Mouse (Mus musculus): Measurements from ENCODE around the gene Gng5. TPM values are rescaled to one million over a fixed set of nuclear protein-coding genes. Genes with fewer than 3 reads are reported as not detected.

Gene Gng5
- total and polyA plus RNA-seq, 3 experiments = 186 to 2,226 (median 266) TPM

DNA sequence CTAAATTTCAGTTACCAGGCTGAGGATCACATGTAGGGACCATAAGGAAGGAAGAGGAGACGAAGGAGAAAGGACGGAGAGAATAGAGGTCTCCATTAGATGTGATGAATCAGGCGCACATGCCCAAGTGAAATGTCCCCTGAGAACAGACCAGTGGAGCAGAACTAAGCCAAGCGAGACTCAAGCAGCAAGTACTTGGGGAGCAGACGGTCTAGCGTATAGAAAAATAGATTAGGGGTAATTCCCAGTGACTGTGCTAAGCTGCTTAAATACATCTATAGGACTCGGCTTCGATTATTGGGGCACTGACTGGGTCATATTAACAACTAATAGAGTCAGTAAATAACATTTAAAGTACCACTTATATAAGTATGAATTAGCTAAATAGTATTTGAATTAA lies 4.7 kb upstream of the Gng5 start:
- DNase-seq (ENCODE audit: low read depth, low spot score) = no peak
- peaks cover 2 to 5% of the 10 kb centered on the region in 2 experiments; a peak in 3 of 4 replicates for H3K4me1 ChIP-seq (ENCODE audit: control insufficient read depth in 1 of 2, insufficient read depth in 2 of 2, low read length in 2 of 2)
- H3K9me3 ChIP-seq (replicated peaks; ENCODE audit: insufficient read depth, low read length) = no peaks in the 10 kb centered on the region
- H3K9ac ChIP-seq (ENCODE audit: control insufficient read depth, low read depth, low read length, poor library complexity, severe bottlenecking) = no peak overlapping the region
- peaks cover 0 to 5% of the 10 kb centered on the region in 2 experiments; a peak in 2 of 4 replicates for H3K36me3 ChIP-seq (ENCODE audit: control insufficient read depth in 1 of 2, insufficient read depth in 2 of 2, low read length in 2 of 2)
- H3K79me2 ChIP-seq (ENCODE audit: control insufficient read depth, insufficient read depth, low read length, poor library complexity) = peaks cover 9% of the 10 kb centered on the region
- no peaks in the 10 kb centered on the region for H3K27me3 ChIP-seq (ENCODE audit: control insufficient read depth in 1 of 2, insufficient read depth in 2 of 2, low read length in 2 of 2)
- no peak overlapping the region for H3K4me3 ChIP-seq (ENCODE audit: control insufficient read depth in 1 of 2, insufficient read depth in 1 of 2, low read depth in 2 of 2, low read length in 2 of 2)
- no peak overlapping the region for H3K27ac ChIP-seq (ENCODE audit: control insufficient read depth, low read depth, low read length)
- TF ChIP-seq MYB (IDR thresholded peaks at IDR 0.05; ENCODE audit: low read depth, low read length) (no peak), POLR2AphosphoS2 (IDR thresholded peaks at IDR 0.05; ENCODE audit: low read length) (no peak), ZNF384 (IDR thresholded peaks at IDR 0.05; ENCODE audit: low read depth, low read length) (no peak)

DNA sequence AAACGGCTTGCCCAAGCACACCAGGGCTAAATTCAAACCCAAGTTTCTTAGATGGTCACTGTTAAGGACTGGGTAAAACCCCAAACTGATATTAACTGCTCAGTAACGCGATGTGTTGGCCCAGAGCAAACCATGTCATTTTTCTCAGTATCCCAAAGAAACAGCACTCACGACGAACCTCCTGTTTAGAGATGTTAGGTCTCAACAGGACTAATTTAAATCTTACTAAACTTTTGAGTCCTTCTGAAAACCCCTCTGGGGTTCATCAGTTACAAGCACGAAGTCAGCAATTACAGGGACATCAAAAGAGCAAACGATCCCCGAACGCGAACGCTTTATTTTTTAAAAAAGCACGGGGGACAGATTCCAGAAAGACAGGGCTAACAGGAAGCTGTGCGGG lies 618 bp upstream of the Gng5 start:
- no peak for TF ChIP-seq TCF12 (IDR thresholded peaks at IDR 0.05; ENCODE audit: low read depth, low read length)
- TF ChIP-seq TBP (IDR thresholded peaks at IDR 0.05; ENCODE audit: low read depth, low read length) = no peak; the same call in 1 of the 2 replicates
- peak; percentile 81 for TF ChIP-seq CHD1 (IDR thresholded peaks at IDR 0.05; ENCODE audit: low read depth, low read length)
- peak overlapping the region; percentile 65 to 87 for H3K4me3 ChIP-seq (ENCODE audit: control insufficient read depth in 1 of 2, insufficient read depth in 1 of 2, low read depth in 2 of 2, low read length in 2 of 2)
- H3K36me3 ChIP-seq (ENCODE audit: control insufficient read depth in 1 of 2, insufficient read depth in 2 of 2, low read length in 2 of 2) = peaks cover 11 to 28% of the 10 kb centered on the region in 2 experiments
- peak overlapping the region; percentile 90 for H3K27ac ChIP-seq (ENCODE audit: control insufficient read depth, low read depth, low read length)
- H3K4me1 ChIP-seq (ENCODE audit: control insufficient read depth in 1 of 2, insufficient read depth in 2 of 2, low read length in 2 of 2) = peaks cover 2 to 13% of the 10 kb centered on the region in 2 experiments
- DNase-seq (ENCODE audit: low read depth, low spot score) = peak; percentile 63
- peak overlapping the region; percentile 89 for H3K9ac ChIP-seq (ENCODE audit: control insufficient read depth, low read depth, low read length, poor library complexity, severe bottlenecking)
- no peaks in the 10 kb centered on the region for H3K9me3 ChIP-seq (replicated peaks; ENCODE audit: insufficient read depth, low read length)
- H3K27me3 ChIP-seq (ENCODE audit: control insufficient read depth in 1 of 2, insufficient read depth in 2 of 2, low read length in 2 of 2) = no peaks in the 10 kb centered on the region
- peaks cover 44% of the 10 kb centered on the region for H3K79me2 ChIP-seq (ENCODE audit: control insufficient read depth, insufficient read depth, low read length, poor library complexity)

DNA sequence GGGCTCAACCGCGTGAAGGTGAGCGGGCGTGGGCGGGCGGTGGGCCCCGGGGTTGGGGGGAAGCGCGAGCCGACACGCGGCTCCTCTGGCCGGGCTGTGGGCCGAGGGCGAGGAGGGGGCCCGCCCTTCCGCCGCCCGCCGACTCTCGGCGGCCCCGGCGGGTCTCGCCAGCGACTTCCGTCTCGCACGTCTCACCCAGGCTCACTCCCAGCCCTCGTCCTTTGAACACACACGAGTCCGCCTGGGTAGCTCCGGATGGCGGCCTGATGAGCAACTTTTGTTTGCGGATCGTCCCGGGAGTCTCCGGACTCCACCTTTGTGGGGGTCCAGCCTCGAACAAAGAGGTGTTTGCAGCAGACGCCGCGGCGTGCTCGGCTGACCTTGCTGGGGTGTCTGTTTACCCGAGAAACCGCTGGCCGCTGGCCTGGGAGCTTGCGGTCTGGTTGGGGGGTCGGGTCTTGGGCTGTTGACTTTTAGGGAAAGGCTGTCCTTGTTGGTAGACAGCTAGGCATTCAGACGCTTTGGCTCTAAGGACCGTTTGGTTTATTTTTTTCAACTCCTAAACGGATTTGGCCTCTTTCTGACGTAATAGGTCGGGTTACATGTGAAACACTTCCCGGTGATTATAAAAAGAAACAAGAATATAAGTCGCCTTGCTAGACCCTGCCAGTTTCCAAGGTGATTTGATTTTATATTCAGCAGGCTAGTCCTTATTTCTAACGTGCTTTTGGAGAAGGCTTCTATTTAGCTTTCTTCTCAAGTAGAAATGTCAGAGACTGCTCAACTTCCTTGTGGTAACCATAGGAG lies 599 bp downstream of the Gng5 start:
- TF ChIP-seq RCOR1 (IDR thresholded peaks at IDR 0.05; ENCODE audit: low read depth, low read length) = no peak
- TF ChIP-seq ELF1 (IDR thresholded peaks at IDR 0.05; ENCODE audit: low read depth, low read length) = no peak
- TF ChIP-seq POLR2A (IDR thresholded peaks at IDR 0.05; ENCODE audit: control insufficient read depth in 1 of 2, insufficient read depth in 1 of 2, low read depth in 1 of 2, low read length in 2 of 2, poor library complexity in 1 of 2) = no peak; a peak in 1 of 4 replicates
- TF ChIP-seq MXI1 (IDR thresholded peaks at IDR 0.05; ENCODE audit: low read depth, low read length) = peak; percentile 69; the same call in 1 of the 2 replicates
- TF ChIP-seq ZNF384 (IDR thresholded peaks at IDR 0.05; ENCODE audit: low read depth, low read length) = no peak
- TF ChIP-seq SIN3A (IDR thresholded peaks at IDR 0.05; ENCODE audit: low read length) = peak; percentile 81
- TF ChIP-seq BHLHE40 (IDR thresholded peaks at IDR 0.05; ENCODE audit: borderline replicate concordance, low read depth, low read length) = 0 out of 2 replicates have a peak, but pooled peaks have one; percentile 7
- peak; percentile 59 for TF ChIP-seq HCFC1 (IDR thresholded peaks at IDR 0.05; ENCODE audit: low read depth, low read length)
- no peak for TF ChIP-seq SMC3 (IDR thresholded peaks at IDR 0.05; ENCODE audit: low read depth, low read length)
- H3K79me2 ChIP-seq (ENCODE audit: control insufficient read depth, insufficient read depth, low read length, poor library complexity) = peaks cover 44% of the 10 kb centered on the region

More for the DNA sequence above, 599 bp downstream of the Gng5 start:
- Histone ChIP-seq H3K4me3 (ENCODE audit: control insufficient read depth in 1 of 2, insufficient read depth in 1 of 2, low read depth in 2 of 2, low read length in 2 of 2) (peak overlapping the region; percentile 68 to 95), H3K27ac (ENCODE audit: control insufficient read depth, low read depth, low read length) (peak overlapping the region; percentile 98), H3K9me3 (replicated peaks; ENCODE audit: insufficient read depth, low read length) (no peaks in the 10 kb centered on the region), H3K36me3 (ENCODE audit: control insufficient read depth in 1 of 2, insufficient read depth in 2 of 2, low read length in 2 of 2) (peaks cover 19 to 30% of the 10 kb centered on the region in 2 experiments), H3K4me1 (ENCODE audit: control insufficient read depth in 1 of 2, insufficient read depth in 2 of 2, low read length in 2 of 2) (peaks cover 2 to 13% of the 10 kb centered on the region in 2 experiments), H3K27me3 (ENCODE audit: control insufficient read depth in 1 of 2, insufficient read depth in 2 of 2, low read length in 2 of 2) (no peaks in the 10 kb centered on the region), H3K9ac (ENCODE audit: control insufficient read depth, low read depth, low read length, poor library complexity, severe bottlenecking) (peak overlapping the region; percentile 98)
- peak; percentile 73 for DNase-seq (ENCODE audit: low read depth, low spot score)

Measured in MEL (cell line).